Comparison of ENCODE assay signal across 21 mouse cellular contexts in genomic region chr5:112910381-112910780, GRCm38 (mm10). TPM values are rescaled to one million over a fixed set of nuclear protein-coding genes. Genes with fewer than 3 reads are reported as not detected.
A peak's percentile ranks its signal among the peaks of the same experiment; 100 is the strongest.
DNase-seq lines count a peak whose midpoint lies in the region; ATAC-seq lines count a peak whose summit lies in the region.
"Had no signal": no experiment of that assay in that cellular context is flagged by ENCODE, and none has a peak within 500 bp of the region (broad histone marks: within the 10 kb centered on the region; RNA-seq: fewer than 3 reads in every experiment).

No protein-coding gene starts in this region.

- no peak overlapping the region for H3K9ac ChIP-seq in hindbrain, embryonic 12.5 days
- H3K9ac ChIP-seq in forebrain, embryonic 16.5 days (replicated peaks; ENCODE audit: low read depth, low read length) = no peak overlapping the region
- no peak overlapping the region for H3K9ac ChIP-seq in midbrain, embryonic 14.5 days (replicated peaks; ENCODE audit: low read length)
- no peak overlapping the region for H3K9ac ChIP-seq in kidney, embryonic 15.5 days
- H3K9ac ChIP-seq: embryonic facial prominence, embryonic 13.5 days; heart, embryonic 15.5 days had no signal

- H3K9me3 ChIP-seq in hindbrain, embryonic 10.5 days = 0 out of 2 replicates have a peak, but pooled peaks cover 4% of the 10 kb centered on the region
- no peaks in the 10 kb centered on the region for H3K9me3 ChIP-seq in hindbrain, embryonic 12.5 days (replicated peaks)
- no peaks in the 10 kb centered on the region for H3K9me3 ChIP-seq in forebrain, embryonic 16.5 days (ENCODE audit: control insufficient read depth, low read length)
- H3K9me3 ChIP-seq in midbrain, embryonic 14.5 days (ENCODE audit: control insufficient read depth, low read length) = no peaks in the 10 kb centered on the region
- H3K9me3 ChIP-seq in kidney, embryonic 15.5 days (replicated peaks) = no peaks in the 10 kb centered on the region
- H3K9me3 ChIP-seq: heart, embryonic 15.5 days had no signal

- no peak for DNase-seq in hindbrain, embryonic 10.5 days (ENCODE audit: low spot score)
- peak; percentile 47 for DNase-seq in brain, adult 2 months (ENCODE audit: low read depth, low spot score)
- DNase-seq in midbrain, embryonic 14.5 days = peak; percentile 56
- DNase-seq in lung, postnatal 14 days = no peak
- no peak for DNase-seq in right cerebral cortex, postnatal 36 days (ENCODE audit: low spot score in 2 of 2)
- DNase-seq: B cell, adult 2 months; cerebellum, adult 9-10 months; gastrocnemius, postnatal 25 days; heart, postnatal 4 days; left cerebral cortex, postnatal 4 days; lung, adult 18-20 months; thymus, postnatal 36 days had no signal

- 0 out of 2 replicates have a peak overlapping the region, but pooled peaks have one; percentile 53 for H3K27ac ChIP-seq in hindbrain, embryonic 10.5 days
- H3K27ac ChIP-seq in hindbrain, embryonic 12.5 days = no peak overlapping the region
- H3K27ac ChIP-seq in forebrain, embryonic 16.5 days (ENCODE audit: low read length) = peak overlapping the region; percentile 75
- H3K27ac ChIP-seq in midbrain, embryonic 14.5 days (replicated peaks; ENCODE audit: low read depth, low read length) = peak overlapping the region; percentile 66
- H3K27ac ChIP-seq in kidney, embryonic 15.5 days = no peak overlapping the region
- H3K27ac ChIP-seq: embryonic facial prominence, embryonic 13.5 days; heart, embryonic 15.5 days; stomach, postnatal 0 days had no signal

- H3K4me1 ChIP-seq in hindbrain, embryonic 10.5 days (replicated peaks) = peaks cover 43% of the 10 kb centered on the region
- H3K4me1 ChIP-seq in hindbrain, embryonic 12.5 days = peaks cover 6% of the 10 kb centered on the region
- peaks cover 4% of the 10 kb centered on the region; the same call in 1 of the 2 replicates for H3K4me1 ChIP-seq in forebrain, embryonic 16.5 days (replicated peaks; ENCODE audit: control insufficient read depth, insufficient read depth, low read length)
- H3K4me1 ChIP-seq in midbrain, embryonic 14.5 days (ENCODE audit: control insufficient read depth, insufficient read depth, low read length) = peaks cover 6% of the 10 kb centered on the region; the same call in 1 of the 2 replicates
- peaks cover 13% of the 10 kb centered on the region for H3K4me1 ChIP-seq in kidney, embryonic 15.5 days
- H3K4me1 ChIP-seq: megakaryocyte, embryonic 14.5 days had no signal

- no peaks in the 10 kb centered on the region for H3K36me3 ChIP-seq in hindbrain, embryonic 10.5 days
- H3K36me3 ChIP-seq in hindbrain, embryonic 12.5 days = no peaks in the 10 kb centered on the region
- no peaks in the 10 kb centered on the region for H3K36me3 ChIP-seq in forebrain, embryonic 16.5 days (ENCODE audit: control insufficient read depth, insufficient read depth)
- H3K36me3 ChIP-seq in midbrain, embryonic 14.5 days (ENCODE audit: control insufficient read depth, insufficient read depth, low read length) = peaks cover 7% of the 10 kb centered on the region; the same call in 1 of the 2 replicates
- peaks cover 6% of the 10 kb centered on the region; the same call in 1 of the 2 replicates for H3K36me3 ChIP-seq in kidney, embryonic 15.5 days
- H3K36me3 ChIP-seq: heart, embryonic 15.5 days had no signal

- no peak overlapping the region for H3K4me3 ChIP-seq in hindbrain, embryonic 10.5 days
- H3K4me3 ChIP-seq in hindbrain, embryonic 12.5 days = no peak overlapping the region
- H3K4me3 ChIP-seq in forebrain, embryonic 16.5 days (replicated peaks; ENCODE audit: low read length) = no peak overlapping the region
- H3K4me3 ChIP-seq in midbrain, embryonic 14.5 days (replicated peaks; ENCODE audit: low read depth, low read length) = no peak overlapping the region
- H3K4me3 ChIP-seq in kidney, embryonic 15.5 days (replicated peaks) = no peak overlapping the region
- H3K4me3 ChIP-seq: embryonic facial prominence, embryonic 13.5 days; heart, embryonic 15.5 days; megakaryocyte, embryonic 14.5 days had no signal

- ATAC-seq in hindbrain, embryonic 12.5 days (ENCODE audit: low FRiP score) = no peak
- ATAC-seq in forebrain, embryonic 16.5 days = peak; percentile 47; the same call in 1 of the 2 replicates
- no peak for ATAC-seq in midbrain, embryonic 14.5 days (ENCODE audit: low FRiP score, low TSS enrichment)
- no peak for ATAC-seq in kidney, embryonic 15.5 days (replicated peaks; ENCODE audit: low FRiP score)
- ATAC-seq: intestine, embryonic 16.5 days had no signal

- no peak overlapping the region for H3K4me2 ChIP-seq in hindbrain, embryonic 12.5 days (replicated peaks)
- no peak overlapping the region for H3K4me2 ChIP-seq in forebrain, embryonic 16.5 days (ENCODE audit: low read length)
- no peak overlapping the region for H3K4me2 ChIP-seq in midbrain, embryonic 14.5 days (ENCODE audit: low read length)
- no peak overlapping the region for H3K4me2 ChIP-seq in kidney, embryonic 15.5 days
- H3K4me2 ChIP-seq: embryonic facial prominence, embryonic 13.5 days; heart, embryonic 15.5 days; liver, embryonic 11.5 days had no signal

- 63% methylated on average over 5 of the region's 5 CpGs for WGBS in hindbrain, embryonic 10.5 days
- 53% methylated on average over 5 of the region's 5 CpGs for WGBS in hindbrain, embryonic 12.5 days
- WGBS in forebrain, embryonic 16.5 days = 71% methylated on average over 5 of the region's 5 CpGs
- 42% methylated on average over 5 of the region's 5 CpGs for WGBS in midbrain, embryonic 14.5 days
- WGBS in kidney, embryonic 15.5 days = 84% methylated on average over 5 of the region's 5 CpGs

- no peaks in the 10 kb centered on the region for H3K27me3 ChIP-seq in hindbrain, embryonic 10.5 days (ENCODE audit: insufficient read depth, poor library complexity, severe bottlenecking)
- H3K27me3 ChIP-seq in hindbrain, embryonic 12.5 days = no peaks in the 10 kb centered on the region
- no peaks in the 10 kb centered on the region for H3K27me3 ChIP-seq in forebrain, embryonic 16.5 days (replicated peaks; ENCODE audit: control insufficient read depth, insufficient read depth, low read length)
- no peaks in the 10 kb centered on the region for H3K27me3 ChIP-seq in midbrain, embryonic 14.5 days (ENCODE audit: control insufficient read depth, insufficient read depth, low read length)
- no peaks in the 10 kb centered on the region for H3K27me3 ChIP-seq in kidney, embryonic 15.5 days
- H3K27me3 ChIP-seq: embryonic facial prominence, embryonic 13.5 days; heart, embryonic 15.5 days had no signal

RNA-seq across cellular contexts. Expression of gene Myo18b, which starts 14.2 kb away (rescaled TPM):
- polyA plus RNA-seq in hindbrain, embryonic 10.5 days (2016; fragmentation: Nextera tagmentation; extraction: Ambion mirVana) = 0.30 and 0.65 TPM in 2 replicates
- 1.0 and 2.0 TPM in 2 replicates for polyA plus RNA-seq in hindbrain, embryonic 12.5 days (2016; fragmentation: Nextera tagmentation; extraction: Ambion mirVana)
- polyA plus RNA-seq in forebrain, embryonic 16.5 days (2015; fragmentation: Nextera tagmentation; extraction: Ambion mirVana) = 0.76 and 1.1 TPM in 2 replicates
- polyA plus RNA-seq in midbrain, embryonic 14.5 days (2014; fragmentation: Nextera tagmentation; extraction: Ambion mirVana) = 0.87 and 1.4 TPM in 2 replicates
- polyA plus RNA-seq in kidney, embryonic 15.5 days (2015; fragmentation: Nextera tagmentation; extraction: Ambion mirVana) = 0.22 and 0.69 TPM in 2 replicates

Comparison
In these comparisons a context has a peak if more than half of its experiments do, and no peak if none do; other contexts are left out.
1. H3K27ac ChIP-seq: peak in hindbrain, embryonic 10.5 days (single experiment), forebrain, embryonic 16.5 days (single experiment) and midbrain, embryonic 14.5 days (single experiment); none in hindbrain, embryonic 12.5 days (single experiment) and kidney, embryonic 15.5 days (single experiment).
2. DNase-seq: peak in brain, adult 2 months (single experiment) and midbrain, embryonic 14.5 days (single experiment); none in hindbrain, embryonic 10.5 days (single experiment), lung, postnatal 14 days (single experiment) and right cerebral cortex, postnatal 36 days (0 of 2).